Mouse (Mus musculus) heart, embryonic 11.5 days (tissue): ENCODE measurements around the gene Plekhg5. TPM values are rescaled to one million over a fixed set of nuclear protein-coding genes. Genes with fewer than 3 reads are reported as not detected.

ENCODE experiments used
- ATAC-seq: fragments of 200-750 bp; cut with Nextera tagmentation; replicated peaks from 2 replicates; pipeline ENCODE4 v1.8.0; 2017; ENCODE audit warnings: moderate library complexity; ENCODE audit not compliant: insufficient number of reproducible peaks, low FRiP score, low TSS enrichment
- H3K27ac ChIP-seq: fragments of 300-500 bp; sonication (generic); 2 replicates; pipeline ENCODE4 v1.5.1; 2014; ENCODE audit warnings: mild to moderate bottlenecking, low read depth, low read length
- H3K27me3 ChIP-seq: fragments of 300-500 bp; sonication (generic); 2 replicates; pipeline ENCODE4 v1.6.1; 2014; ENCODE audit warnings: mild to moderate bottlenecking, low read length, mixed read lengths; ENCODE audit not compliant: control insufficient read depth, insufficient read depth
- H3K36me3 ChIP-seq: fragments of 300-500 bp; sonication (generic); 2 replicates; pipeline ENCODE4 v1.6.1; 2014; ENCODE audit warnings: mild to moderate bottlenecking, low read length, moderate library complexity, mixed read lengths; ENCODE audit not compliant: control insufficient read depth, insufficient read depth
- H3K4me1 ChIP-seq: fragments of 300-500 bp; sonication (generic); 2 replicates; pipeline ENCODE4 v1.6.1; 2014; ENCODE audit warnings: low read length; ENCODE audit not compliant: control insufficient read depth, insufficient read depth
- H3K4me2 ChIP-seq: fragments of 300-500 bp; sonication (generic); 2 replicates; pipeline ENCODE4 v1.6.1; 2014; ENCODE audit warnings: mild to moderate bottlenecking, moderate library complexity
- H3K4me3 ChIP-seq: fragments of 300-500 bp; sonication (generic); 2 replicates; pipeline ENCODE4 v1.5.1; 2014; ENCODE audit warnings: low read depth, low read length
- H3K9ac ChIP-seq: fragments of 300-500 bp; sonication (generic); 2 replicates; pipeline ENCODE4 v1.6.1; 2014; ENCODE audit warnings: mild to moderate bottlenecking, low read depth, low read length, moderate library complexity
- H3K9me3 ChIP-seq: fragments of 300-500 bp; sonication (generic); replicated peaks from 2 replicates; pipeline ENCODE4 v1.6.1; 2016; ENCODE audit warnings: low read length; ENCODE audit not compliant: control insufficient read depth
- WGBS: fragments of 180-500 bp; shearing (Covaris S2); extraction: QIAGEN DNeasy Blood & Tissue Kit; methylation state at CpG from one replicate; pipeline ENCODE4 v1.1.7; 2014; ENCODE audit not compliant: insufficient replicate concordance; 5-methylcytosine and 5-hydroxymethylcytosine counted together
- polyA plus RNA-seq: library from polyadenylated mRNA; unstranded; fragments of >200 nt; fragmentation: Nextera tagmentation; extraction: Ambion mirVana; gene quantifications from 2 replicates; pipeline ENCODE4 v1.2.1, GENCODE M21; 2014

Plekhg5 gene
- polyA plus RNA-seq, 1 experiment from 2014 or later: 7.0 TPM

GRCm38 (mm10) chr4:152136876-152137250, 64.6 kb downstream of the Plekhg5 start:
- Histone ChIP-seq H3K27me3 (peaks cover 52% of the 10 kb centered on the region), H3K9me3 (no peaks in the 10 kb centered on the region), H3K27ac (no peak overlapping the region), H3K9ac (no peak overlapping the region), H3K4me2 (no peak overlapping the region), H3K4me3 (no peak overlapping the region), H3K4me1 (peaks cover 8% of the 10 kb centered on the region), H3K36me3 (no peaks in the 10 kb centered on the region)
- no peak for ATAC-seq
- 90% methylated on average over 2 of the region's 2 CpGs for WGBS

- H3K9ac ChIP-seq: no peak overlapping the region
- 4% methylated on average over 51 of the region's 51 CpGs for WGBS
- H3K4me3 ChIP-seq: peak overlapping the region; percentile 47
- H3K9me3 ChIP-seq: no peaks in the 10 kb centered on the region
- H3K4me1 ChIP-seq: peaks cover 8% of the 10 kb centered on the region; the same call in 1 of the 2 replicates
- H3K36me3 ChIP-seq: no peaks in the 10 kb centered on the region
- ATAC-seq: peak; percentile 85
- H3K27me3 ChIP-seq: peaks cover 40% of the 10 kb centered on the region
- no peak overlapping the region for H3K27ac ChIP-seq
- peak overlapping the region; percentile 69 for H3K4me2 ChIP-seq
Observed at GRCm38 (mm10) chr4:152138497-152139260, 66.4 kb downstream of the Plekhg5 start.

- Histone ChIP-seq H3K36me3 (no peaks in the 10 kb centered on the region), H3K27ac (no peak overlapping the region), H3K4me1 (peaks cover 8% of the 10 kb centered on the region; the same call in 1 of the 2 replicates), H3K4me3 (no peak overlapping the region), H3K9ac (no peak overlapping the region), H3K4me2 (no peak overlapping the region), H3K9me3 (no peaks in the 10 kb centered on the region), H3K27me3 (peaks cover 36% of the 10 kb centered on the region)
- WGBS: 32% methylated on average over 6 of the region's 6 CpGs
- ATAC-seq: no peak
Observed at GRCm38 (mm10) chr4:152140441-152140840, 68.1 kb downstream of the Plekhg5 start.

GRCm38 (mm10) chr4:152141521-152142135, 69.3 kb downstream of the Plekhg5 start:
- Histone ChIP-seq H3K4me1 (peaks cover 8% of the 10 kb centered on the region; the same call in 1 of the 2 replicates), H3K27me3 (peaks cover 34% of the 10 kb centered on the region), H3K4me2 (no peak overlapping the region), H3K4me3 (no peak overlapping the region), H3K27ac (no peak overlapping the region), H3K9me3 (no peaks in the 10 kb centered on the region), H3K36me3 (no peaks in the 10 kb centered on the region), H3K9ac (no peak overlapping the region)
- ATAC-seq: no peak
- WGBS: 69% methylated on average over 8 of the region's 8 CpGs

- Histone ChIP-seq H3K4me3 (no peak overlapping the region), H3K27me3 (peaks cover 28% of the 10 kb centered on the region), H3K36me3 (no peaks in the 10 kb centered on the region), H3K4me2 (no peak overlapping the region), H3K27ac (no peak overlapping the region), H3K9me3 (no peaks in the 10 kb centered on the region), H3K9ac (no peak overlapping the region), H3K4me1 (peaks cover 3% of the 10 kb centered on the region; the same call in 1 of the 2 replicates)
- 35% methylated on average over 1 of the region's 1 CpGs for WGBS
- no peak for ATAC-seq
Observed at GRCm38 (mm10) chr4:152143632-152144031, 71.3 kb downstream of the Plekhg5 start.

GRCm38 (mm10) chr4:152145473-152145872, 73.2 kb downstream of the Plekhg5 start:
- Histone ChIP-seq H3K36me3 (no peaks in the 10 kb centered on the region), H3K4me3 (no peak overlapping the region), H3K27ac (no peak overlapping the region), H3K9ac (no peak overlapping the region), H3K4me2 (no peak overlapping the region), H3K9me3 (no peaks in the 10 kb centered on the region), H3K27me3 (peaks cover 34% of the 10 kb centered on the region), H3K4me1 (peaks cover 1% of the 10 kb centered on the region; the same call in 1 of the 2 replicates)
- WGBS: 56% methylated on average over 10 of the region's 10 CpGs
- ATAC-seq: no peak

GRCm38 (mm10) chr4:152146033-152146827, 73.9 kb downstream of the Plekhg5 start:
- peaks cover 38% of the 10 kb centered on the region for H3K27me3 ChIP-seq
- H3K4me2 ChIP-seq: no peak overlapping the region
- whole genome bisulfite sequencing: 64% methylated on average over 11 of the region's 11 CpGs
- H3K4me1 ChIP-seq: peaks cover 3% of the 10 kb centered on the region; the same call in 1 of the 2 replicates
- no peak overlapping the region for H3K4me3 ChIP-seq
- H3K27ac ChIP-seq: no peak overlapping the region
- no peaks in the 10 kb centered on the region for H3K36me3 ChIP-seq
- H3K9ac ChIP-seq: no peak overlapping the region
- no peak for ATAC-seq
- H3K9me3 ChIP-seq: no peaks in the 10 kb centered on the region

- 41% methylated on average over 4 of the region's 4 CpGs for WGBS
- H3K27me3 ChIP-seq: peaks cover 48% of the 10 kb centered on the region
- no peak overlapping the region for H3K9ac ChIP-seq
Observed at GRCm38 (mm10) chr4:152150546-152150945, 78.2 kb downstream of the Plekhg5 start.

More at GRCm38 (mm10) chr4:152150546-152150945, 78.2 kb downstream of the Plekhg5 start:
- H3K4me1 ChIP-seq: peaks cover 18% of the 10 kb centered on the region
- no peaks in the 10 kb centered on the region for H3K36me3 ChIP-seq
- ATAC-seq: no peak
- H3K27ac ChIP-seq: no peak overlapping the region
- no peaks in the 10 kb centered on the region for H3K9me3 ChIP-seq
- no peak overlapping the region for H3K4me2 ChIP-seq
- H3K4me3 ChIP-seq: no peak overlapping the region
